28 mouse cellular contexts compared by ENCODE assay signal in the genomic region with DNA sequence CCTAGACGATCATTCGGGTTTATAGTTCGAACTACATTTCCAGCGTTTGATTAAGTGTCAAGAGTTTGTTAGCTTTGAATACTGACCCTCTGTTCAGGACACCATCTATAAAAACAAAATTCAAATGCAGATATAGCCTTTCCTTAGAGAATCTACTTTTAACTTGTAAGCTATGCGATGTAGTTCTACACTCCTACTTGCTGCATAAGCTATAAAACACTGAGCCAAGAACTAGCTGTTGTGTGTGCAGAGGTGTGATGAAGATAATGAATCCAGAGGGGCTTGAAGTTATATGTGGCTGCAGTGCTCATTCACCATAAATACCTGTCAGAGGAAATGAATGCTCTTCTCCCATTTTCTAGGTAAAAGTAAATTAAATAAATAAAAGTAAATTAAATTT.
"Had no signal": no experiment of that assay in that cellular context is flagged by ENCODE, and none has a peak within 500 bp of the region (broad histone marks: within the 10 kb centered on the region; RNA-seq: fewer than 3 reads in every experiment).

No protein-coding gene starts in this region.

- H3K4me3 ChIP-seq: embryonic facial prominence, embryonic 10.5 days; embryonic facial prominence, embryonic 12.5 days; embryonic facial prominence, embryonic 13.5 days; embryonic facial prominence, embryonic 15.5 days; erythroblast, embryonic 14.5 days; forebrain, embryonic 10.5 days; forebrain, embryonic 12.5 days; forebrain, embryonic 13.5 days; forebrain, embryonic 15.5 days; gastrocnemius, adult 2 months; heart, adult 2 months had no signal

- H3K4me2 ChIP-seq: embryonic facial prominence, embryonic 12.5 days; embryonic facial prominence, embryonic 13.5 days; embryonic facial prominence, embryonic 15.5 days; forebrain, embryonic 12.5 days; forebrain, embryonic 13.5 days; forebrain, embryonic 15.5 days had no signal

- DNase-seq: cerebellum, adult 2 months; cerebellum, adult 8-10 months; cerebellum, adult 9-11 months; cerebellum, postnatal 10 days; cerebellum, postnatal 14 days; cerebellum, postnatal 25 days; cerebellum, postnatal 36 days; embryo, embryonic 11 days; forebrain, postnatal 0 days; gastrocnemius, adult 2 months; gastrocnemius, postnatal 10 days; gastrocnemius, postnatal 14 days; gastrocnemius, postnatal 25 days; gastrocnemius, postnatal 36 days; heart, adult 11 months; heart, adult 18-20 months; heart, adult 2 months had no signal

- ATAC-seq: forebrain, embryonic 13.5 days; forebrain, embryonic 14.5 days; forebrain, embryonic 15.5 days; forebrain, embryonic 16.5 days; forebrain, postnatal 0 days had no signal

- H3K9ac ChIP-seq: embryonic facial prominence, embryonic 12.5 days; embryonic facial prominence, embryonic 13.5 days; embryonic facial prominence, embryonic 15.5 days; forebrain, embryonic 12.5 days; forebrain, embryonic 13.5 days; forebrain, embryonic 15.5 days; forebrain, postnatal 0 days had no signal

- H3K4me1 ChIP-seq: embryonic facial prominence, embryonic 10.5 days; embryonic facial prominence, embryonic 12.5 days; embryonic facial prominence, embryonic 13.5 days; embryonic facial prominence, embryonic 15.5 days; forebrain, embryonic 10.5 days; forebrain, embryonic 12.5 days; forebrain, embryonic 13.5 days; forebrain, embryonic 15.5 days had no signal

- H3K9me3 ChIP-seq: embryonic facial prominence, embryonic 10.5 days; embryonic facial prominence, embryonic 12.5 days; embryonic facial prominence, embryonic 13.5 days; embryonic facial prominence, embryonic 15.5 days; forebrain, embryonic 10.5 days; forebrain, embryonic 12.5 days; forebrain, embryonic 13.5 days; forebrain, embryonic 15.5 days had no signal

- H3K36me3 ChIP-seq: embryonic facial prominence, embryonic 10.5 days; embryonic facial prominence, embryonic 12.5 days; embryonic facial prominence, embryonic 13.5 days; embryonic facial prominence, embryonic 15.5 days; forebrain, embryonic 10.5 days; forebrain, embryonic 12.5 days; forebrain, embryonic 15.5 days had no signal

- H3K27me3 ChIP-seq: embryonic facial prominence, embryonic 12.5 days; embryonic facial prominence, embryonic 15.5 days; forebrain, embryonic 12.5 days; forebrain, embryonic 13.5 days; forebrain, embryonic 15.5 days had no signal

- H3K27ac ChIP-seq: embryonic facial prominence, embryonic 10.5 days; embryonic facial prominence, embryonic 12.5 days; embryonic facial prominence, embryonic 13.5 days; embryonic facial prominence, embryonic 15.5 days; forebrain, embryonic 10.5 days; forebrain, embryonic 12.5 days; forebrain, embryonic 13.5 days; forebrain, embryonic 15.5 days; gastrocnemius, adult 2 months; heart, adult 2 months had no signal
